In the genomic region with DNA sequence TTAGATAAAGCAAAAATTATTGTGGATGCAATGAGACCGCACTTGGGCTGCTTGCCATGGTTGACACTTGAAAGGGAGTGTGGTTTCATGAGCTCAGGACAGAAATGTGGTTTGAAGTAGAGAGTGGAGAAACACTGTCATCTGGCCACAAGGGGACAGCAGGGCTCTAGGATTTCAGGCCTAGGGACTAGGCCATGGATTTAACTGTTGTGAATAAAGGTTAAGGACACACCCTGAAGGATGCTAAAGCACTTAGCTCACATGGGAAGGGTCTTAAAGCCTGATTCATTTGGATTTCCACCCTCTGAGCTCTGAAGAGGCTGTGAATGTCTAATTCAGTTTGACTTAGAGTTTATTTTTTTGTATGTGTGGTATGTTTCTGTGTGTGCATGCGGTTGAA, we compare ENCODE assay signal across 8 mouse cellular contexts. TPM values are rescaled to one million over a fixed set of nuclear protein-coding genes. Genes with fewer than 3 reads are reported as not detected.
DNase-seq lines count a peak whose midpoint lies in the region; ATAC-seq and TF ChIP-seq lines count a peak whose summit lies in the region.

No protein-coding gene starts in this region.

- TF ChIP-seq EP300 in heart, postnatal 0 days (IDR thresholded peaks at IDR 0.05; ENCODE audit: low read depth), result no peak

- H3K9ac ChIP-seq in forebrain, embryonic 13.5 days, result no peak overlapping the region
- no peak overlapping the region for H3K9ac ChIP-seq in heart, postnatal 0 days (replicated peaks; ENCODE audit: low read depth, low read length)

- H3K4me1 ChIP-seq in forebrain, embryonic 13.5 days, result no peaks in the 10 kb centered on the region
- H3K4me1 ChIP-seq in forebrain, embryonic 10.5 days, result no peaks in the 10 kb centered on the region
- no peaks in the 10 kb centered on the region for H3K4me1 ChIP-seq in bone marrow macrophage, adult 2 months (ENCODE audit: control insufficient read depth, insufficient read depth, low read length)
- no peaks in the 10 kb centered on the region for H3K4me1 ChIP-seq in heart, postnatal 0 days (ENCODE audit: control insufficient read depth, insufficient read depth)
- no peaks in the 10 kb centered on the region for H3K4me1 ChIP-seq in small intestine, adult 2 months (ENCODE audit: control insufficient read depth, insufficient read depth, insufficient read length, low read length)

- no peaks in the 10 kb centered on the region for H3K27me3 ChIP-seq in forebrain, embryonic 13.5 days
- no peaks in the 10 kb centered on the region for H3K27me3 ChIP-seq in forebrain, embryonic 10.5 days (ENCODE audit: poor library complexity, severe bottlenecking)
- no peaks in the 10 kb centered on the region for H3K27me3 ChIP-seq in heart, postnatal 0 days (ENCODE audit: control insufficient read depth, insufficient read depth, low read length)
- no peaks in the 10 kb centered on the region for H3K27me3 ChIP-seq in small intestine, adult 2 months (ENCODE audit: control insufficient read depth, insufficient read depth, low read length)

- no peak overlapping the region for H3K27ac ChIP-seq in forebrain, embryonic 13.5 days
- H3K27ac ChIP-seq in forebrain, embryonic 10.5 days, result no peak overlapping the region
- H3K27ac ChIP-seq in bone marrow macrophage, adult 2 months (ENCODE audit: insufficient read depth, low read depth, low read length), result no peak overlapping the region
- H3K27ac ChIP-seq in heart, postnatal 0 days (ENCODE audit: low read depth), result no peak overlapping the region
- no peak overlapping the region for H3K27ac ChIP-seq in small intestine, adult 2 months (ENCODE audit: insufficient read depth, low read depth, low read length)

- H3K4me3 ChIP-seq in forebrain, embryonic 13.5 days, result no peak overlapping the region
- no peak overlapping the region for H3K4me3 ChIP-seq in forebrain, embryonic 10.5 days
- no peak overlapping the region for H3K4me3 ChIP-seq in bone marrow macrophage, adult 2 months (ENCODE audit: insufficient read depth, low read length)
- H3K4me3 ChIP-seq in heart, postnatal 0 days (ENCODE audit: low read depth, low read length), result no peak overlapping the region
- no peak overlapping the region for H3K4me3 ChIP-seq in small intestine, adult 2 months (ENCODE audit: low read depth, low read length)

- H3K4me2 ChIP-seq in forebrain, embryonic 13.5 days, result no peak overlapping the region
- no peak overlapping the region for H3K4me2 ChIP-seq in heart, postnatal 0 days (ENCODE audit: low read depth, low read length)

- ATAC-seq in forebrain, embryonic 13.5 days, result peak; percentile 89
- peak; percentile 57 for ATAC-seq in heart, postnatal 0 days (ENCODE audit: insufficient read depth, low read depth)

- WGBS in forebrain, embryonic 13.5 days, result 96% methylated on average over 2 of the region's 2 CpGs
- WGBS in forebrain, embryonic 10.5 days, result 93% methylated on average over 2 of the region's 2 CpGs
- WGBS in heart, postnatal 0 days, result 64% methylated on average over 2 of the region's 2 CpGs
- WGBS in small intestine, adult 2 months, result 84% methylated on average over 2 of the region's 2 CpGs

- no peak for DNase-seq in forebrain, embryonic 10.5 days (ENCODE audit: extremely low spot score, low spot score)
- peak; percentile 6 to 19 for DNase-seq in B cell, adult 2 months
- DNase-seq in heart, postnatal 0 days (ENCODE audit: low spot score), result peak; percentile 80
- peak; percentile 57 to 60 for DNase-seq in kidney, postnatal 25 days
- peak; percentile 63 to 70 for DNase-seq in lung, postnatal 4 days

- H3K9me3 ChIP-seq in forebrain, embryonic 13.5 days (replicated peaks), result no peaks in the 10 kb centered on the region; the same call in 1 of the 2 replicates
- no peaks in the 10 kb centered on the region for H3K9me3 ChIP-seq in forebrain, embryonic 10.5 days
- no peaks in the 10 kb centered on the region for H3K9me3 ChIP-seq in heart, postnatal 0 days (replicated peaks; ENCODE audit: control insufficient read depth, low read length)

- H3K36me3 ChIP-seq in forebrain, embryonic 13.5 days (ENCODE audit: poor library complexity, severe bottlenecking), result no peaks in the 10 kb centered on the region
- H3K36me3 ChIP-seq in forebrain, embryonic 10.5 days (replicated peaks), result no peaks in the 10 kb centered on the region
- H3K36me3 ChIP-seq in heart, postnatal 0 days (replicated peaks; ENCODE audit: control insufficient read depth, insufficient read depth, low read length), result no peaks in the 10 kb centered on the region
- no peaks in the 10 kb centered on the region for H3K36me3 ChIP-seq in small intestine, adult 2 months (ENCODE audit: control insufficient read depth, insufficient read depth, low read length)

- TF ChIP-seq POLR2A in bone marrow macrophage, adult 2 months (IDR thresholded peaks at IDR 0.05; ENCODE audit: borderline replicate concordance, low read depth, low read length), result no peak
- no peak for TF ChIP-seq POLR2A in small intestine, adult 2 months (IDR thresholded peaks at IDR 0.05; ENCODE audit: low read depth, low read length)

- 0 out of 2 replicates have a peak, but pooled peaks have one; percentile 20 for TF ChIP-seq CTCF in bone marrow macrophage, adult 2 months (IDR thresholded peaks at IDR 0.05; ENCODE audit: low read depth, low read length)
- TF ChIP-seq CTCF in heart, postnatal 0 days (IDR thresholded peaks at IDR 0.05; ENCODE audit: low read depth), result peak; percentile 99
- peak; percentile 29; the same call in 1 of the 2 replicates for TF ChIP-seq CTCF in small intestine, adult 2 months (IDR thresholded peaks at IDR 0.05; ENCODE audit: extremely low read depth, insufficient read length, insufficient replicate concordance, low read depth, low read length)

RNA-seq across cellular contexts. Expression of gene Mtfr2, which starts 57.9 kb away (rescaled TPM):
- polyA plus RNA-seq in forebrain, embryonic 13.5 days (2015; fragmentation: Nextera tagmentation; extraction: Ambion mirVana), result 2.6 and 3.0 TPM in 2 replicates
- polyA plus RNA-seq in forebrain, embryonic 10.5 days (2016; fragmentation: Nextera tagmentation; extraction: Ambion mirVana), result 3.1 and 3.3 TPM in 2 replicates
- polyA plus RNA-seq in bone marrow macrophage, adult 2 months (2012; ENCODE audit: insufficient read depth, insufficient read length, missing spikeins), result 9.0 and 9.4 TPM in 2 replicates
- 0.15 and 3.7 TPM in 2 replicates for total RNA-seq in heart, postnatal 0 days (2014; rRNA removed; ENCODE audit: low replicate concordance)
- 0.63 and 0.64 TPM in 2 replicates for polyA plus RNA-seq in heart, postnatal 0 days (2015; fragmentation: Nextera tagmentation; extraction: Ambion mirVana)
- 0.52 and 0.68 TPM in 2 replicates for polyA plus RNA-seq in small intestine, adult 2 months (2012; rRNA removed)

Comparison
In these comparisons a context has a peak if more than half of its experiments do, and no peak if none do; other contexts are left out.
1. CTCF ChIP-seq: peak in every context shown above with its lines; median percentile 99 in heart, postnatal 0 days; 29 in small intestine, adult 2 months; 20 in bone marrow macrophage, adult 2 months.